Mouse (Mus musculus) kidney, adult 2 months (tissue): ENCODE data around the gene Fhl2. TPM values are rescaled to one million over a fixed set of nuclear protein-coding genes. Genes with fewer than 3 reads are reported as not detected.

Experiments used
- DNase-seq: peaks from one replicate; pipeline ENCODE4 v3.0.0; 2021
- H3K27ac ChIP-seq: fragments of 200-500 bp; 2 replicates; pipeline ENCODE4 v1.5.1; 2012; ENCODE audit warnings: low read depth, low read length, control low read depth, inconsistent platforms; ENCODE audit not compliant: insufficient read depth
- H3K27me3 ChIP-seq: fragments of 200-500 bp; replicated peaks from 2 replicates; pipeline ENCODE4 v1.6.1; 2012; ENCODE audit warnings: mild to moderate bottlenecking, moderate library complexity, low read length, inconsistent platforms; ENCODE audit not compliant: control insufficient read depth, insufficient read depth
- H3K36me3 ChIP-seq: fragments of 200-500 bp; 2 replicates; pipeline ENCODE4 v1.6.1; 2012; ENCODE audit warnings: mild to moderate bottlenecking, moderate library complexity, low read length, inconsistent platforms; ENCODE audit not compliant: control insufficient read depth, insufficient read depth
- H3K4me1 ChIP-seq: fragments of 200-500 bp; 2 replicates; pipeline ENCODE4 v1.6.1; 2011; ENCODE audit warnings: low read length; ENCODE audit not compliant: control insufficient read depth, insufficient read depth
- H3K4me3 ChIP-seq: fragments of 200-500 bp; 2 replicates; pipeline ENCODE4 v1.5.1; 2011; ENCODE audit warnings: mild to moderate bottlenecking, low read depth, low read length, control low read depth; ENCODE audit not compliant: insufficient read depth
- CTCF ChIP-seq: fragments of 200-500 bp; conservative IDR thresholded peaks from 2 replicates; pipeline ENCODE4 v1.5.1; 2011; ENCODE audit warnings: low read depth, mild to moderate bottlenecking, control low read depth, low read length, moderate library complexity, mixed read lengths; ENCODE audit not compliant: insufficient read depth, insufficient read length
- POLR2A ChIP-seq: fragments of 200-500 bp; IDR thresholded peaks from one replicate; pipeline ENCODE4 v1.6.1; 2011; ENCODE audit warnings: low read depth, low read length, control low read depth
- WGBS: fragments of 180-500 bp; shearing (Covaris S2); methylation state at CpG from one replicate; pipeline ENCODE4 v1.1.7; 2018; 5-methylcytosine and 5-hydroxymethylcytosine counted together
- polyA plus RNA-seq: library from polyadenylated mRNA; depleted of rRNA; stranded (reverse); fragments of >200 nt; gene quantifications from 2 replicates; pipeline ENCODE4 v1.2.3, GENCODE M21; 2012

Gene Fhl2
- polyA plus RNA-seq, 1 experiment: 48.1 TPM

DNA sequence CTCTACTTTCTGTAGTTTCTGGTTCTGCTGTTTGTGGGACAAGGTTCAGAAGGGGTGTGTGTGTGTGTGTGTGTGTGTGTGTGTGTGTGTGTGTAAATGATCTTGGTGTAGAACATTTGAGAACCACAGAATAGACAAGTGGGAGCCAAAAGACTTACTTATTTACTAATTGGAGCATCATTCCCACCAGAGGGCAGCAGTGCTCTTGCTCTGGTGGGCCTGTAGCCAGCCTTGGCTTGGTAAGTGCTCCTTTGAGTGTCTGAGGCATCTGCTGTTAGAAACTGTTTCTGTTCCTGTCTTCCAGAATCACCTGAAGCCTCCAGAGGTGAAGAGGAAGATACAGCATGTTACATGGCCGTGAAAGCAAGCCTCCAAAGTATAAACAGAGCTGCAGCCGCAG, 83.9 kb downstream of the Fhl2 start:
- no peak overlapping the region for H3K4me3 ChIP-seq
- peak; percentile 70 for TF ChIP-seq CTCF
- no peak for TF ChIP-seq POLR2A
- H3K36me3 ChIP-seq: peaks cover 1% of the 10 kb centered on the region; the same call in 1 of the 2 replicates
- DNase-seq: peak; percentile 80
- no peaks in the 10 kb centered on the region for H3K27me3 ChIP-seq
- H3K27ac ChIP-seq: no peak overlapping the region
- 91% methylated on average over 2 of the region's 2 CpGs for WGBS
- H3K4me1 ChIP-seq: peaks cover 5% of the 10 kb centered on the region; the same call in 1 of the 2 replicates

- peak; percentile 54 for DNase-seq
- H3K27ac ChIP-seq: no peak overlapping the region
- H3K4me3 ChIP-seq: no peak overlapping the region
- no peaks in the 10 kb centered on the region; the same call in 1 of the 2 replicates for H3K4me1 ChIP-seq
- TF ChIP-seq CTCF (peak; percentile 87), POLR2A (no peak)
- no peaks in the 10 kb centered on the region for H3K27me3 ChIP-seq
- WGBS: 49% methylated on average over 4 of the region's 4 CpGs
- H3K36me3 ChIP-seq: peaks cover 1% of the 10 kb centered on the region; the same call in 1 of the 2 replicates
Measured at GRCm38 (mm10) chr1:43110556-43110955, 86.2 kb downstream of the Fhl2 start.

DNA sequence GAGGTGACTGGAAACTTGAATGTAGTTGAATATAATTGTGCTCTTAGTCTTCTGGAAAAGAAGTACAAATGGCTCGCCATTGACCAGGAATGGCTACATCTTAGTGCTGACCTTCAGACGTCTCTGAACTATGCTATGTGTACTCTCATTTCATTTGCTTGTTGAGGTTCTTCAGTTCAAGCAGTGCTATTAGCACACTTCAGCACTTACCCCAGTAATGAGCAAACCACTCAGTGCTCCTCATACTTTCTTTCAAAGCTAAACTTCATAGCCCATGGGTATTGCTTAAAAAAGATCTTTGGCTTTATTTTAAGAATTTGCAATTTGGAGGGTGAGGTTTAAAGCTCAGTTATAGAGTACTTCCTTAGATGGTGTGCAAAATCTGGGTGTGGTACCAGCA, 88.1 kb downstream of the Fhl2 start:
- Histone ChIP-seq H3K4me3 (no peak overlapping the region), H3K27me3 (no peaks in the 10 kb centered on the region), H3K4me1 (no peaks in the 10 kb centered on the region; the same call in 1 of the 2 replicates), H3K27ac (no peak overlapping the region), H3K36me3 (0 out of 2 replicates have a peak, but pooled peaks cover 1% of the 10 kb centered on the region)
- WGBS: 78% methylated on average over 2 of the region's 2 CpGs
- TF ChIP-seq CTCF (no peak), POLR2A (no peak)
- DNase-seq: no peak

GRCm38 (mm10) chr1:43098031-43098984, 98.5 kb downstream of the Fhl2 start, which contains the start of the genes Tgfbrap1 and AI597479:
Gene Tgfbrap1, minus strand, starts transcription at chr1:43098637.
Gene AI597479, plus strand, starts transcription at chr1:43098710.
- DNase-seq: peak; percentile 94
- no peaks in the 10 kb centered on the region for H3K27me3 ChIP-seq
- TF ChIP-seq POLR2A: peak; percentile 69
- no peak for TF ChIP-seq CTCF
- peak within 1 kb of the TSS; percentile 91 for H3K27ac ChIP-seq
- under 1% methylated on average over 57 of the region's 57 CpGs for WGBS
- H3K4me1 ChIP-seq: no peaks in the 10 kb centered on the region
- H3K36me3 ChIP-seq: no peaks in the 10 kb centered on the region
- H3K4me3 ChIP-seq: peak within 1 kb of the TSS; percentile 78

GRCm38 (mm10) chr1:43094206-43094605, 102.6 kb downstream of the Fhl2 start:
- DNase-seq: no peak
- Histone ChIP-seq H3K4me1 (peaks cover 10% of the 10 kb centered on the region; the same call in 1 of the 2 replicates), H3K27ac (no peak overlapping the region)

GRCm38 (mm10) chr1:43092056-43093015, 104.4 kb downstream of the Fhl2 start:
- Histone ChIP-seq H3K4me1 (peaks cover 14% of the 10 kb centered on the region; the same call in 1 of the 2 replicates), H3K27me3 (no peaks in the 10 kb centered on the region), H3K27ac (peak overlapping the region; percentile 49), H3K4me3 (peak overlapping the region; percentile 71), H3K36me3 (no peaks in the 10 kb centered on the region)
- 7% methylated on average over 102 of the region's 102 CpGs for WGBS
- TF ChIP-seq CTCF (no peak), POLR2A (no peak)
- peak; percentile 82 for DNase-seq

More at GRCm38 (mm10) chr1:43094206-43094605, 102.6 kb downstream of the Fhl2 start:
- no peak overlapping the region for H3K4me3 ChIP-seq
- H3K36me3 ChIP-seq: no peaks in the 10 kb centered on the region
- 96% methylated on average over 2 of the region's 2 CpGs for WGBS
- no peak for TF ChIP-seq POLR2A
- no peak for TF ChIP-seq CTCF
- no peaks in the 10 kb centered on the region for H3K27me3 ChIP-seq
